Mouse (Mus musculus) A20 (cell line): ENCODE measurements around the gene Cypt2.
"Not testable (repeated sequence)": the region's sequence is repeated elsewhere in the genome, so short reads cannot be mapped to it uniquely, and the experiment has no call there.

Experiments
- DNase-seq: peaks from one replicate; pipeline ENCODE4 v3.0.0-alpha.2; 2011; ENCODE audit warnings: low read depth, low spot score

Gene Cypt2

GRCm38 (mm10) chrX:105499472-105499871 is at the start of gene Cypt2:
Gene Cypt2, plus strand, starts transcription at chrX:105499772.
- not testable (repeated sequence) for DNase-seq

- no peak for DNase-seq
Measured at GRCm38 (mm10) chrX:105546234-105546633, 46.7 kb downstream of the Cypt2 start.
